Mouse (Mus musculus): ENCODE measurements around the gene Tbx3.

The Tbx3 gene

GRCm38 (mm10) chr5:119708850-119709585 is 38.5 kb downstream of the Tbx3 start:
- no peak for DNase-seq (ENCODE audit: low spot score in 2 of 2)

GRCm38 (mm10) chr5:119709826-119710559 is 39.5 kb downstream of the Tbx3 start:
- DNase-seq (ENCODE audit: low spot score in 2 of 2) = no peak

- no peak for DNase-seq (ENCODE audit: low spot score in 2 of 2)
Observed at GRCm38 (mm10) chr5:119710756-119711155, 40.3 kb downstream of the Tbx3 start.

- DNase-seq (ENCODE audit: low spot score in 2 of 2) = no peak
Observed at GRCm38 (mm10) chr5:119711626-119712025, 41.2 kb downstream of the Tbx3 start.

- peak; percentile 29 to 70 for DNase-seq (ENCODE audit: low spot score in 2 of 2)
Observed at GRCm38 (mm10) chr5:119712679-119713246, 42.3 kb downstream of the Tbx3 start.

- DNase-seq (ENCODE audit: low spot score in 2 of 2) = no peak
Observed at GRCm38 (mm10) chr5:119720471-119721265, 50.2 kb downstream of the Tbx3 start.

- DNase-seq (ENCODE audit: low spot score in 2 of 2) = no peak
Observed at GRCm38 (mm10) chr5:119732978-119733377, 62.5 kb downstream of the Tbx3 start.

Measured in spleen, postnatal 10 days (tissue).